Mouse (Mus musculus) C2C12 (cell line): ENCODE measurements around the gene Angptl2.

ENCODE experiments used
- CTCF ChIP-seq: IDR thresholded peaks from one replicate; pipeline ENCODE4 v1.5.1; 2011; ENCODE audit not compliant: control insufficient read depth, insufficient read depth, insufficient read length
- FOSL1 ChIP-seq: IDR thresholded peaks from one replicate; pipeline ENCODE4 v1.8.0; 2011; ENCODE audit warnings: mild to moderate bottlenecking, low read length; ENCODE audit not compliant: poor library complexity, insufficient read depth, severe bottlenecking
- MAX ChIP-seq: IDR thresholded peaks from one replicate; pipeline ENCODE4 v1.6.1; 2011; ENCODE audit warnings: mild to moderate bottlenecking, control low read depth
- USF1 ChIP-seq: IDR thresholded peaks from one replicate; pipeline ENCODE4 v1.6.1; 2011; ENCODE audit warnings: low read depth, mild to moderate bottlenecking, control low read depth, moderate library complexity

DNA sequence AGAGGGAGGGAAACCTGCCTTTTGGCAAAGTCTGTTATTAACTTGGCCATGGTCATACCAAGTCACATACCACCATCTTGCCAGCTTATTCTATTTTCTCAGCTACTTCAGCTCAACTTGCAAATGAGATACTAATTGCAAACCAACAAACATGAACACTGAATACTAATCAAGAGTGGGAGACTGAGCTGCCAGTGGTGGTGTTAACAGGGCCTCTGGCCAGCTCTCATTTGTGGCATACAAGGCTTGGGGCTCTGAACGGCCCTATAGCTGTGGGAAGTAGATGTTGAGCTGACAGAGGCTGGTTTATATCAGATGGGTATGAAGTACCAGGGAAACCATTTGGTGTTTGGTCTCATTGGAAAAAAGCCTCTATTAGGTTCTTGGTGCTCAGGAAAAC lies 51.2 kb downstream of the Angptl2 start:
- TF ChIP-seq CTCF (no peak), MAX (no peak), FOSL1 (no peak), USF1 (no peak)
